Mouse (Mus musculus): Measurements from ENCODE around the gene Kcnh1. TPM values are rescaled to one million over a fixed set of nuclear protein-coding genes. Genes with fewer than 3 reads are reported as not detected.
A peak's percentile ranks its signal among the peaks of the same experiment; 100 is the strongest.

Gene Kcnh1
- polyA plus RNA-seq, 1 experiment from 2014 or later = 1.3 TPM

- 96% methylated on average over 4 of the region's 4 CpGs for WGBS
- no peak overlapping the region for H3K4me3 ChIP-seq (replicated peaks; ENCODE audit: low read depth, low read length)
- no peak for ATAC-seq (replicated peaks; ENCODE audit: low FRiP score, low read depth)
- no peak overlapping the region for H3K9ac ChIP-seq (ENCODE audit: low read depth, low read length)
- no peaks in the 10 kb centered on the region for H3K4me1 ChIP-seq (replicated peaks; ENCODE audit: insufficient read depth, low read length)
- no peak for DNase-seq (ENCODE audit: low spot score)
- no peaks in the 10 kb centered on the region for H3K9me3 ChIP-seq (replicated peaks; ENCODE audit: low read length)
- H3K27me3 ChIP-seq (ENCODE audit: insufficient read depth, low read length) = no peaks in the 10 kb centered on the region
- H3K27ac ChIP-seq = no peak overlapping the region
- H3K36me3 ChIP-seq (ENCODE audit: insufficient read depth, low read length) = 0 out of 2 replicates have a peak, but pooled peaks cover 2% of the 10 kb centered on the region
- no peak overlapping the region for H3K4me2 ChIP-seq (ENCODE audit: low read length)
- no peak for TF ChIP-seq CTCF (IDR thresholded peaks at IDR 0.05; ENCODE audit: low read depth)
Measured at GRCm38 (mm10) chr1:192503651-192504050, 313.1 kb downstream of the Kcnh1 start.

DNA sequence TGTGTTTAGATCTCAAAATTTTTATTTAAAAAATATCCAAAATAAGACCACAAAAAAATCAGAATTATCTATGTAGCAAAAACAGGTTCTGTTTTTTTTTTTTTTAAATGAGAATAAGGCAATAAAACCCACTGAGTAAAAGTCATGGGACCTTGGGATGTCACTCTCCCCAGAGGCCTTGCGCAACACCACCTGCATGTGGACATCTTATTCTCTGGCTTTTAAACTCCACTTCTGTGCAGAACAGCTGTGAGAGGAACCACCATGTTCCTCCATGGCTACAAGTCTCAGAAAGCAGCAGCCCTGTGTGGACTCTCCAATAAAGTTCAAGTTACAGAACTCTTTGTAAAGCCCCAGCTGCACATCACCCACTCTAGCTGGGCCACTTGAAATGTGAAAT is 322.2 kb downstream of the Kcnh1 start:
- Histone ChIP-seq H3K9ac (ENCODE audit: low read depth, low read length) (no peak overlapping the region), H3K4me2 (ENCODE audit: low read length) (no peak overlapping the region), H3K9me3 (replicated peaks; ENCODE audit: low read length) (no peaks in the 10 kb centered on the region), H3K27me3 (ENCODE audit: insufficient read depth, low read length) (no peaks in the 10 kb centered on the region), H3K4me3 (replicated peaks; ENCODE audit: low read depth, low read length) (no peak overlapping the region), H3K27ac (no peak overlapping the region), H3K36me3 (ENCODE audit: insufficient read depth, low read length) (no peaks in the 10 kb centered on the region), H3K4me1 (replicated peaks; ENCODE audit: insufficient read depth, low read length) (no peaks in the 10 kb centered on the region)
- WGBS = 100% methylated on average over 1 of the region's 1 CpGs
- TF ChIP-seq CTCF (IDR thresholded peaks at IDR 0.05; ENCODE audit: low read depth) = no peak
- DNase-seq (ENCODE audit: low spot score) (no peak), ATAC-seq (replicated peaks; ENCODE audit: low FRiP score, low read depth) (no peak)

- DNase-seq (ENCODE audit: low spot score) = no peak
- no peak overlapping the region for H3K4me2 ChIP-seq (ENCODE audit: low read length)
- no peaks in the 10 kb centered on the region for H3K9me3 ChIP-seq (replicated peaks; ENCODE audit: low read length)
- no peak overlapping the region for H3K4me3 ChIP-seq (replicated peaks; ENCODE audit: low read depth, low read length)
- WGBS = 80% methylated on average over 3 of the region's 3 CpGs
- H3K27me3 ChIP-seq (ENCODE audit: insufficient read depth, low read length) = no peaks in the 10 kb centered on the region
- H3K4me1 ChIP-seq (replicated peaks; ENCODE audit: insufficient read depth, low read length) = 0 out of 2 replicates have a peak, but pooled peaks cover 1% of the 10 kb centered on the region
- H3K27ac ChIP-seq = no peak overlapping the region
- no peak overlapping the region for H3K9ac ChIP-seq (ENCODE audit: low read depth, low read length)
- no peaks in the 10 kb centered on the region for H3K36me3 ChIP-seq (ENCODE audit: insufficient read depth, low read length)
- TF ChIP-seq CTCF (IDR thresholded peaks at IDR 0.05; ENCODE audit: low read depth) = no peak
- no peak for ATAC-seq (replicated peaks; ENCODE audit: low FRiP score, low read depth)
Measured at GRCm38 (mm10) chr1:192515373-192515772, 324.8 kb downstream of the Kcnh1 start.

DNA sequence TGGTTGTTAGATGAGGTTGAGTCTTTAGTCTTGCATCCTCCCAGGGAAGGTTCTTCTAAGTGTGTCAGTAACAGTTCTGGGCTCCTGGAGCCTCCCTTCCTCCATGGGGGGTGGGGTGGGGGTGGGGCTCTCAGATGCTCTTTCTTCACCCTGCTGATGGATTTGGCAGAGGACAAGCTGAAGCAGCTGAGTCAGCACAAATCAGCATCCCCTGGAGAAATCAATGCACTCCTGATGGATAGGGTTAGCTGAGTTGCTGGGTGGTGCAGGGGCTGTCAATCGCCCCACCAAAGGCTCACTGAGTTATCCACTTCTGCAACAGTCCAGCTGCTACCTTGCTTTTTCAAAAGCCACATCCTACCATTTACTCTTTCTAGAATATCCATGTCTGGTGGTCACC is 329.1 kb downstream of the Kcnh1 start:
- Histone ChIP-seq H3K27ac (no peak overlapping the region), H3K36me3 (ENCODE audit: insufficient read depth, low read length) (no peaks in the 10 kb centered on the region), H3K9ac (ENCODE audit: low read depth, low read length) (no peak overlapping the region), H3K4me2 (ENCODE audit: low read length) (no peak overlapping the region), H3K9me3 (replicated peaks; ENCODE audit: low read length) (no peaks in the 10 kb centered on the region), H3K4me3 (replicated peaks; ENCODE audit: low read depth, low read length) (no peak overlapping the region), H3K27me3 (ENCODE audit: insufficient read depth, low read length) (no peaks in the 10 kb centered on the region), H3K4me1 (replicated peaks; ENCODE audit: insufficient read depth, low read length) (peaks cover 7% of the 10 kb centered on the region; the same call in 1 of the 2 replicates)
- TF ChIP-seq CTCF (IDR thresholded peaks at IDR 0.05; ENCODE audit: low read depth) = no peak
- no peak for DNase-seq (ENCODE audit: low spot score)
- ATAC-seq (replicated peaks; ENCODE audit: low FRiP score, low read depth) = no peak
- WGBS = 71% methylated on average over 1 of the region's 1 CpGs

GRCm38 (mm10) chr1:192520836-192521435 is 330.4 kb downstream of the Kcnh1 start:
- Histone ChIP-seq H3K4me3 (replicated peaks; ENCODE audit: low read depth, low read length) (no peak overlapping the region), H3K9ac (ENCODE audit: low read depth, low read length) (no peak overlapping the region), H3K36me3 (ENCODE audit: insufficient read depth, low read length) (no peaks in the 10 kb centered on the region), H3K27ac (no peak overlapping the region), H3K9me3 (replicated peaks; ENCODE audit: low read length) (no peaks in the 10 kb centered on the region), H3K27me3 (ENCODE audit: insufficient read depth, low read length) (no peaks in the 10 kb centered on the region), H3K4me1 (replicated peaks; ENCODE audit: insufficient read depth, low read length) (peaks cover 7% of the 10 kb centered on the region; the same call in 1 of the 2 replicates), H3K4me2 (ENCODE audit: low read length) (0 out of 2 replicates have a peak overlapping the region, but pooled peaks have one; percentile 7)
- 15% methylated on average over 13 of the region's 13 CpGs for WGBS
- no peak for TF ChIP-seq CTCF (IDR thresholded peaks at IDR 0.05; ENCODE audit: low read depth)
- DNase-seq (ENCODE audit: low spot score) (peak; percentile 72), ATAC-seq (replicated peaks; ENCODE audit: low FRiP score, low read depth) (no peak)

DNA sequence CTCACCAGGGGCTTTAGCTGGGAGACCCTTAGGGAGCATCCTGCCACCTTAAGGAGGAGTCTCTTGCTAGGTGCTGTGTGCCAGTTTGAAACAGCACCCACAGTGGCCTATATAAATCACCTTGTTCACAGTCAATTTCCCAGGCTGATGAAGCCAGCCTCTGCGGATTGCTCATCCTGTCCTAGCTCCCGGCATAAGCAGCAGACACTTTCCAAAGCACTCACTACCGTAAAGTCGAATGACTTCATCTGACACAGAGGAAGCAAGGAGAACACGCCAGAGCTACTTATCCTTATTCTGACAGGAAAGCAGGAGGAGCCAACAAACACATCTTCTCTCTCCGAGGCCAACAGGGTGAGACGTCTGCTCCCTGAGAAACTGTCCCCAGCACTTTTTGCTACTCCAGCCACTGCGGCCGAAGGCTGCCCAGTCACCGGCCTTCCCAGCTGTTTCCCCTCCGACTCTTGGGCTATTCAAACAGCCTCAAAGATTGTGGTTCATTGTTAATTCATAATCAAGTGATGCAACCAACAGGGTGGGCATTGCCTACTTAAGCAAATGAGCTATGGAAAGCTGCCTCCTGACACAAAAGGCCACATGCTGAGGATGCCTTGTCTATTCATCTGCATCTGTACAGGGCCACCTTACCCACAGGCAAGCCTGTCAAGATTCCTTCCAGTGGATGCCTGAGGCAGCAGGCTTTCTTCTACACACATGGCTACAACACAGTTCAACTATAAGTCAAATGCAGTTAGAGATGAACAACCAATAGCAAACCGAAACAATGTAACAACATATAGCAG is 332.0 kb downstream of the Kcnh1 start:
- Histone ChIP-seq H3K27me3 (ENCODE audit: insufficient read depth, low read length) (no peaks in the 10 kb centered on the region), H3K4me3 (replicated peaks; ENCODE audit: low read depth, low read length) (no peak overlapping the region), H3K9me3 (replicated peaks; ENCODE audit: low read length) (no peaks in the 10 kb centered on the region), H3K4me1 (replicated peaks; ENCODE audit: insufficient read depth, low read length) (peaks cover 7% of the 10 kb centered on the region; the same call in 1 of the 2 replicates), H3K36me3 (ENCODE audit: insufficient read depth, low read length) (no peaks in the 10 kb centered on the region), H3K9ac (ENCODE audit: low read depth, low read length) (no peak overlapping the region), H3K27ac (no peak overlapping the region), H3K4me2 (ENCODE audit: low read length) (no peak overlapping the region)
- WGBS = 37% methylated on average over 12 of the region's 12 CpGs
- ATAC-seq (replicated peaks; ENCODE audit: low FRiP score, low read depth) (no peak), DNase-seq (ENCODE audit: low spot score) (peak; percentile 54)
- no peak for TF ChIP-seq CTCF (IDR thresholded peaks at IDR 0.05; ENCODE audit: low read depth)

Measured in kidney, postnatal 0 days (tissue).